Mouse (Mus musculus): ENCODE results near the gene Sh2b1. TPM values are rescaled to one million over a fixed set of nuclear protein-coding genes. Genes with fewer than 3 reads are reported as not detected.
"Not testable (repeated sequence)": the region's sequence is repeated elsewhere in the genome, so short reads cannot be mapped to it uniquely, and the experiment has no call there.

The Sh2b1 gene
- 30.0 and 34.0 TPM in 2 replicates for total RNA-seq (2017)

GRCm38 (mm10) chr7:126474993-126475581 lies at the start of gene Sh2b1:
Gene Sh2b1 (minus strand): TSS chr7:126475424.
- peak; percentile 67 for ATAC-seq (ENCODE audit: extremely low read depth, insufficient number of reproducible peaks, low FRiP score, poor library complexity, severe bottlenecking)

DNA sequence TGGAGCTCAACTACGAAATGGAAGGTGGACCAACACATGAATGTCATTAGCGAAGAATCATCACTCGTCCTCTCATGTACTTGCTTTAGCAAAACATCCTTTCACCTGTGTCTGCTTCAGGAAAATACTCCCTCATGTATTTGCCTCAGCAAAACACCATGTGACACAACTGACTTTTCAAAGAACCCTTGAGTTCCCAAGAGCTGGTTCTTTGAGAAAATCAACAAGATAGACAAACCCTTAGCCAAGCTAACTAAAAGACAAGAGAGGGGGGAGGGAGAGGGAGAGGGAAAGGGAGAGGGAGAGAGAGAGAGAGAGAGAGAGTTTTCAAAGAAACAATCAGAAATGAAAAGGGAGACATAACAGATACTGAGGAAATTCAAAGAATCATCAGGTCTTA lies 48.1 kb upstream of the Sh2b1 start:
- no peak for ATAC-seq (ENCODE audit: extremely low read depth, insufficient number of reproducible peaks, low FRiP score, poor library complexity, severe bottlenecking)

DNA sequence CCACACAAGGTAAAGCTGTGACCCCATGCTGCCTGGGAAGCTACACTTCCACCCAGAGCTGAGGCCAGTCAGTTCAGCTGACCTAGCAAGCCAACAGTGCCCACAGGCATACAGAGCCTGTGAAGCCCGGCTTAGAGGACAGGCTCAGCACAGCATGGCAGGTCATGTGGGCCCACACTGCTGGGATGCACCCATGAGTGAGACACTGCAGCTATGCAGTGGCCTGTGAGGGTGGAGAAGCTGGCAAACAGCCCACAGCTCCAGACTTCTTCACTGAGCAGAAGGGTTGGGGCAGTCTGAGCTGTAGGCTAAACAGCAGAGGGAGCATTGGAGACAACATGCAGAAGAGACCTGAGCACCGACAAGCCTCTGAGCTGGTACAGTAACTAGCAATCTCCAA lies 44.3 kb upstream of the Sh2b1 start:
- ATAC-seq (ENCODE audit: extremely low read depth, insufficient number of reproducible peaks, low FRiP score, poor library complexity, severe bottlenecking) = no peak

DNA sequence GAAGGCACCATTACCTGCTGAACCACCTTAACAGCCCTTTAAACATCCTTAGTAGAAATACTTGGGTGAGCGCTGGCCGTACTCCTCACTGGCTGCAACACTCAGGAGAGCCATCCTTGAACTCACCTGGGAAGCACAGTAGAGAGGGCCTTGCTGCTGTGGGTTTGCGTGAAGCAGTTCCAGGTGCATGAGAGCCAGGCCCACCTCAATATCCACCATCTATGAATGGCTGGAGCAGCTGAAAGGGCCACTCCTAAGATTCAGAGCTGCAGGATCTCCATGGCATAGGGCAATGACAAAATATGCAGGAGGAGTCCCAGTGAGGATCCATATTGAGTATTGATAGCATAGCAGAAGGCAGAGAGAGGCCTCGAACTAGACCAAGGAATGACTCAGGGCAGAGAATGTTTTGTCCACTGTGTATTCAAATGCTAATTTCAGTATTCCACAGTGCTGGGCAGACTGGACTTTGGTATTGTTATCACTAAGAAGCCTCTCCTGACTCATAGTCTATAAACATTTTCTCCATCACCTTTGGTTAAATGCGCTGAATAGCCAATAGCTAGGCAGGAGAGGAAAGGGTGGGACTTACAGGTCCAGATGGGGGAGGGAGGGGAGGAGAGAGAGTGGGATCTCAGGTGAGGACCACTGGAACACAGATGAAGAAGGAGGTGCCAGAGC lies 43.2 kb upstream of the Sh2b1 start:
- ATAC-seq (ENCODE audit: extremely low read depth, insufficient number of reproducible peaks, low FRiP score, poor library complexity, severe bottlenecking) = no peak

GRCm38 (mm10) chr7:126511287-126511686 lies 36.1 kb upstream of the Sh2b1 start:
- ATAC-seq (ENCODE audit: extremely low read depth, insufficient number of reproducible peaks, low FRiP score, poor library complexity, severe bottlenecking) = no peak

- ATAC-seq (ENCODE audit: extremely low read depth, insufficient number of reproducible peaks, low FRiP score, poor library complexity, severe bottlenecking) = no peak
Measured at GRCm38 (mm10) chr7:126507126-126507778, 32.0 kb upstream of the Sh2b1 start.

- ATAC-seq (ENCODE audit: extremely low read depth, insufficient number of reproducible peaks, low FRiP score, poor library complexity, severe bottlenecking) = no peak
Measured at GRCm38 (mm10) chr7:126504913-126505312, 29.7 kb upstream of the Sh2b1 start.

- peak; percentile 86 for ATAC-seq (ENCODE audit: extremely low read depth, insufficient number of reproducible peaks, low FRiP score, poor library complexity, severe bottlenecking)
Measured at GRCm38 (mm10) chr7:126503273-126503878, 28.2 kb upstream of the Sh2b1 start, which contains the start of gene Atxn2l. Gene Atxn2l (minus strand): TSS chr7:126503437.

- ATAC-seq (ENCODE audit: extremely low read depth, insufficient number of reproducible peaks, low FRiP score, poor library complexity, severe bottlenecking) = no peak
Measured at GRCm38 (mm10) chr7:126502751-126503150, 27.5 kb upstream of the Sh2b1 start.

- ATAC-seq (ENCODE audit: extremely low read depth, insufficient number of reproducible peaks, low FRiP score, poor library complexity, severe bottlenecking) = peak; percentile 14
Measured at GRCm38 (mm10) chr7:126502023-126502741, 27.0 kb upstream of the Sh2b1 start.

DNA sequence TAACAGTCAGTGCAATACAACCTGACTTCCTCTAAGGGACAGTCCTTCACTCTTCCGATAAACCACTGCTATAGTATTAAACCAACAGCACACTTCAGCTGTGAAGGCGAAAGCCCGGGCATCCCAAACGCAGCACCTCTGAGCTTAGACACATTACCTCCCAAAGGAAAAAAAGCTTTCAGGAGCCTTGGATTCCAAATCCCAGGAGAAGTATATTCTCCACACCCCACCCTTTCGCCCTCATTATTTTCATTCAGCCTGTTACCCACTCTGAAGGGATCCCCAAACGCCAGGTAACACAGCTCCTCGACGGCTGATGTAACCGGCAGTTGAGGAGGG lies 26.4 kb upstream of the Sh2b1 start:
- ATAC-seq (ENCODE audit: extremely low read depth, insufficient number of reproducible peaks, low FRiP score, poor library complexity, severe bottlenecking) = no peak

DNA sequence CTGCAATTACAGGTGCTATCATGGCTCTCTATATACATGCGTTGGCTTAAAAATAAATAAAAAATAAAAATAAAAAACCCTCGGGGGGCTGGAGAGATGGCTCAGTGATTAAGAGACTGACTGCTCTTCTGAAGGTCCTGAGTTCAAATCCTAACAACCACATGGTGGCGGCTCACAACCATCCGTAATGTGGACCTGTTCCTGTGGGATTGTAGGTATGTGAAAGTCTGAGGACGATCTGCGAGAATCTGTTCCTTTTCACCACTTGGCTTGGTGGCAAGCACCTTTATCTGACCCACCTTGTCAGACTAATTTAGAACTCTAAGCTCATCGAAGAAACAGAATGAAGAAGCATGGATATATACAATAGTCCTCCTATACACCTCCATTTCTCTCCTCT lies 24.2 kb upstream of the Sh2b1 start:
- no peak for ATAC-seq (ENCODE audit: extremely low read depth, insufficient number of reproducible peaks, low FRiP score, poor library complexity, severe bottlenecking)

GRCm38 (mm10) chr7:126497966-126498365 lies 22.7 kb upstream of the Sh2b1 start:
- ATAC-seq (ENCODE audit: extremely low read depth, insufficient number of reproducible peaks, low FRiP score, poor library complexity, severe bottlenecking) = no peak

DNA sequence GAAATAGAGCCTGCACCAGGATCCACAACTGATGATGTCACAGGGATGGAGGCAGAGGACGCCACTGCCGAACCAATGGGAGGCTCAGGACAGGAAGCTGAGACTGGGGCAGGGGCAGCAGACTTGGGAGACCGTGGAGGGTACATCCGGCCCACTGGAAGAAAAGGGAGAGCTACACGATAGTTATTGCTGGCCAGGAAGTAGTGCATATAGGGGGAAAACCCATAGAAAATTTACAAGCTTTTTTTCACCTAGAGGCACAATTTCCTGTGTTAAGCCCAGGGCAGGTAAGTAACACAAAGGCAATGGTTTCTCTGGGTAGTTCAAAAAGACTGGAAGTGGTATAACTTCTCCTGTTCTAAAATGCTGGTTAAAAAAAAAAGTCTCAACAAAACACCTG lies 21.3 kb upstream of the Sh2b1 start:
- ATAC-seq (ENCODE audit: extremely low read depth, insufficient number of reproducible peaks, low FRiP score, poor library complexity, severe bottlenecking) = no peak

DNA sequence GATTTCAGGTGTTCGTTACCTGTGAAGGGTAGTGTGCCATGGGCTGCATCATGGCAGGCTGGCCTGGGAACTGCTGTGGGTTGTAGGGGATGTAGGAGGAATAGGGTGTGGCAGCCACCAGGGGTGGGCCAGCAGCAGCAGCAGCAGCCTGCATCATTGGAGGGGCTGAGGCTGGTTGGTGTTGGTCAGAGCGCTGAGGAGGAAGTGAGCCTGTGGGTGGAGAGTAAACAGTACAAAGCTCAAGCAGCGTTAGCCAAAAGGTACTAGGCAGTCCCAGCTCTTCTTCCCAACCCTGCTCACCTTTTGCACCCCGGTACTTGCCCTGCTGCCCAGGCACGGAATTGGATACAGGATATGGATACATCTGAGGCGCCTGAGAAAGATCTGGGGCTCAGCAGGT lies 18.9 kb upstream of the Sh2b1 start:
- no peak for ATAC-seq (ENCODE audit: extremely low read depth, insufficient number of reproducible peaks, low FRiP score, poor library complexity, severe bottlenecking)

- ATAC-seq (ENCODE audit: extremely low read depth, insufficient number of reproducible peaks, low FRiP score, poor library complexity, severe bottlenecking) = no peak
Measured at GRCm38 (mm10) chr7:126491973-126492372, 16.7 kb upstream of the Sh2b1 start.

GRCm38 (mm10) chr7:126491005-126491404 lies 15.8 kb upstream of the Sh2b1 start:
- ATAC-seq (ENCODE audit: extremely low read depth, insufficient number of reproducible peaks, low FRiP score, poor library complexity, severe bottlenecking) = no peak

- ATAC-seq (ENCODE audit: extremely low read depth, insufficient number of reproducible peaks, low FRiP score, poor library complexity, severe bottlenecking) = not testable (repeated sequence)
Measured at GRCm38 (mm10) chr7:126487617-126488385, 12.6 kb upstream of the Sh2b1 start.

DNA sequence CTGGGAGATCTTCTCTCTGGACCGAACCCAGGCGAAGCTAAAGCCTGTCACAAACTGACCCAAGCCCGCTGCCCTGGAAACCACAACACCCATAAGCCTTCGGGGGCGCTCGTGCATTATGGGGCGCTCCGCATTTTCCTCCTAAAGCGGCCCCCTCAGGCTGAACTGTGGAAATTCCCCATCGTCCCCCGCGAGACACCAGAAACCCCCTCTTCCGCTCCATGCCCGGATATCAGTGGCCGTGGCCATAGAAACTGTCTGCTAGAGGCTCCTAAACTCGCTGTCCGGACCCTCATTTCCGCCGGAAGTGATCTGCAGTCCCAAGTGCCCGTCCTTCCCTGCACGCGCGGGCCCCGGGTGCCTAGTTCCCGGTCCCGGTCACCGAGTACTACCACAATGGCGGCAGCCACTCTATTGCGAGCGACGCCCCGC lies 11.8 kb upstream of the Sh2b1 start, which contains the start of gene Tufm:
TSS of gene Tufm (plus strand) at position 310 of the 432 bp plus-strand sequence.
- ATAC-seq (ENCODE audit: extremely low read depth, insufficient number of reproducible peaks, low FRiP score, poor library complexity, severe bottlenecking) = peak; percentile 83
